Mouse (Mus musculus) liver, embryonic 16.5 days (tissue): ENCODE data around the gene Atxn3. TPM values are rescaled to one million over a fixed set of nuclear protein-coding genes. Genes with fewer than 3 reads are reported as not detected.
A peak's percentile ranks its signal among the peaks of the same experiment; 100 is the strongest.

Experiments
- ATAC-seq: fragments of 200-750 bp; cut with Nextera tagmentation; 2 replicates; pipeline ENCODE4 v1.8.0; 2017; ENCODE audit warnings: low read depth, mild to moderate bottlenecking, moderate number of reproducible peaks, moderate library complexity
- H3K27ac ChIP-seq: fragments of 300-500 bp; sonication (generic); 2 replicates; pipeline ENCODE4 v1.5.1; 2014; ENCODE audit warnings: mild to moderate bottlenecking, low read length
- H3K27me3 ChIP-seq: fragments of 300-500 bp; sonication (generic); 2 replicates; pipeline ENCODE4 v1.6.1; 2014; ENCODE audit warnings: low read depth, low read length, mixed read lengths; ENCODE audit not compliant: control insufficient read depth, insufficient read depth
- H3K36me3 ChIP-seq: fragments of 300-500 bp; sonication (generic); 2 replicates; pipeline ENCODE4 v1.6.1; 2014; ENCODE audit warnings: mild to moderate bottlenecking; ENCODE audit not compliant: control insufficient read depth, insufficient read depth
- H3K4me1 ChIP-seq: fragments of 300-500 bp; sonication (generic); 2 replicates; pipeline ENCODE4 v1.6.1; 2014; ENCODE audit warnings: low read depth, low read length, mixed read lengths; ENCODE audit not compliant: control insufficient read depth
- H3K4me2 ChIP-seq: fragments of 300-500 bp; sonication (generic); 2 replicates; pipeline ENCODE4 v1.6.1; 2014; ENCODE audit warnings: low read depth, low read length, mixed read lengths
- H3K4me3 ChIP-seq: fragments of 300-500 bp; sonication (generic); 2 replicates; pipeline ENCODE4 v1.5.1; 2014; ENCODE audit warnings: low read depth, mild to moderate bottlenecking, low read length
- H3K9ac ChIP-seq: fragments of 300-500 bp; sonication (generic); 2 replicates; pipeline ENCODE4 v1.6.1; 2014; ENCODE audit warnings: low read depth, low read length
- H3K9me3 ChIP-seq: fragments of 300-500 bp; sonication (generic); replicated peaks from 2 replicates; pipeline ENCODE4 v1.6.1; 2016; ENCODE audit warnings: low read length; ENCODE audit not compliant: control insufficient read depth
- WGBS: fragments of 180-500 bp; shearing (Covaris S2); extraction: QIAGEN DNeasy Blood & Tissue Kit; methylation state at CpG from one replicate; pipeline ENCODE4 v1.1.7; 2014; ENCODE audit not compliant: insufficient replicate concordance; 5-methylcytosine and 5-hydroxymethylcytosine counted together
- polyA plus RNA-seq: library from polyadenylated mRNA; unstranded; fragments of >200 nt; fragmentation: Nextera tagmentation; extraction: Ambion mirVana; gene quantifications from 2 replicates; pipeline ENCODE4 v1.2.1, GENCODE M21; 2015

Gene Atxn3
- polyA plus RNA-seq, 1 experiment from 2014 or later: 8.6 TPM

GRCm38 (mm10) chr12:101979213-101979750 is 21.2 kb upstream of the Atxn3 start:
- H3K4me2 ChIP-seq: no peak overlapping the region; the same call in 1 of the 2 replicates
- WGBS: 35% methylated on average over 8 of the region's 8 CpGs
- no peaks in the 10 kb centered on the region for H3K27me3 ChIP-seq
- no peak overlapping the region for H3K4me3 ChIP-seq
- peaks cover 16% of the 10 kb centered on the region for H3K36me3 ChIP-seq
- H3K27ac ChIP-seq: peak overlapping the region; percentile 61
- no peaks in the 10 kb centered on the region for H3K9me3 ChIP-seq
- H3K9ac ChIP-seq: no peak overlapping the region
- no peak for ATAC-seq
- H3K4me1 ChIP-seq: peaks cover 38% of the 10 kb centered on the region

- ATAC-seq: no peak
- H3K4me1 ChIP-seq: peaks cover 39% of the 10 kb centered on the region
- H3K27ac ChIP-seq: peak overlapping the region; percentile 8; the same call in 1 of the 2 replicates
- H3K9me3 ChIP-seq: no peaks in the 10 kb centered on the region
- no peak overlapping the region for H3K4me2 ChIP-seq
- H3K36me3 ChIP-seq: peaks cover 11% of the 10 kb centered on the region
- whole genome bisulfite sequencing: 77% methylated on average over 1 of the region's 1 CpGs
- no peak overlapping the region for H3K4me3 ChIP-seq
- no peak overlapping the region for H3K9ac ChIP-seq
- H3K27me3 ChIP-seq: no peaks in the 10 kb centered on the region
These were observed 20.5 kb upstream of the Atxn3 start for GRCm38 (mm10) chr12:101978588-101978987.

- 18% methylated on average over 5 of the region's 5 CpGs for WGBS
- H3K4me1 ChIP-seq: peaks cover 39% of the 10 kb centered on the region
These were observed 20.1 kb upstream of the Atxn3 start for GRCm38 (mm10) chr12:101978162-101978561.

GRCm38 (mm10) chr12:101977404-101977915 is 19.4 kb upstream of the Atxn3 start:
- Histone ChIP-seq H3K4me1 (peaks cover 42% of the 10 kb centered on the region), H3K27me3 (no peaks in the 10 kb centered on the region), H3K4me3 (peak overlapping the region; percentile 97), H3K9me3 (no peaks in the 10 kb centered on the region), H3K4me2 (peak overlapping the region; percentile 88), H3K27ac (peak overlapping the region; percentile 73), H3K9ac (peak overlapping the region; percentile 89), H3K36me3 (peaks cover 3% of the 10 kb centered on the region; the same call in 1 of the 2 replicates)
- whole genome bisulfite sequencing: 57% methylated on average over 10 of the region's 10 CpGs
- ATAC-seq: no peak

More at GRCm38 (mm10) chr12:101978162-101978561, 20.1 kb upstream of the Atxn3 start:
- H3K9me3 ChIP-seq: no peaks in the 10 kb centered on the region
- H3K27me3 ChIP-seq: no peaks in the 10 kb centered on the region
- 0 out of 2 replicates have a peak overlapping the region, but pooled peaks have one; percentile 97 for H3K4me3 ChIP-seq
- peaks cover 7% of the 10 kb centered on the region for H3K36me3 ChIP-seq
- H3K4me2 ChIP-seq: peak overlapping the region; percentile 88
- no peak for ATAC-seq
- no peak overlapping the region; the same call in 1 of the 2 replicates for H3K9ac ChIP-seq
- H3K27ac ChIP-seq: peak overlapping the region; percentile 73

GRCm38 (mm10) chr12:101976651-101977403 is 18.8 kb upstream of the Atxn3 start:
- H3K9me3 ChIP-seq: no peaks in the 10 kb centered on the region
- peak overlapping the region; percentile 92 for H3K27ac ChIP-seq
- H3K36me3 ChIP-seq: peaks cover under 1% of the 10 kb centered on the region; the same call in 1 of the 2 replicates
- WGBS: 11% methylated on average over 13 of the region's 13 CpGs
- ATAC-seq: no peak
- peak overlapping the region; percentile 88 for H3K4me2 ChIP-seq
- peak overlapping the region; percentile 89 for H3K9ac ChIP-seq
- peak overlapping the region; percentile 97 for H3K4me3 ChIP-seq
- H3K4me1 ChIP-seq: peaks cover 45% of the 10 kb centered on the region
- no peaks in the 10 kb centered on the region for H3K27me3 ChIP-seq

- H3K9ac ChIP-seq: peak within 1 kb of the TSS; percentile 89
- under 1% methylated on average over 76 of the region's 77 CpGs for WGBS
- no peaks in the 10 kb centered on the region; the same call in 1 of the 2 replicates for H3K36me3 ChIP-seq
These were observed 17.8 kb upstream of the Atxn3 start, which contains the start of gene Cpsf2 for GRCm38 (mm10) chr12:101975601-101976571. TSS of gene Cpsf2 (plus strand) at chr12:101975988.

GRCm38 (mm10) chr12:101975167-101975600 is 17.1 kb upstream of the Atxn3 start:
- Histone ChIP-seq H3K36me3 (no peaks in the 10 kb centered on the region; the same call in 1 of the 2 replicates), H3K27ac (peak overlapping the region; percentile 92), H3K9me3 (no peaks in the 10 kb centered on the region), H3K27me3 (no peaks in the 10 kb centered on the region), H3K4me2 (peak overlapping the region; percentile 88), H3K4me1 (peaks cover 39% of the 10 kb centered on the region), H3K4me3 (peak overlapping the region; percentile 97), H3K9ac (peak overlapping the region; percentile 89)
- under 1% methylated on average over 23 of the region's 23 CpGs for WGBS
- ATAC-seq: peak; percentile 33

More at GRCm38 (mm10) chr12:101975601-101976571, 17.8 kb upstream of the Atxn3 start, which contains the start of gene Cpsf2:
- Histone ChIP-seq H3K4me2 (peak within 1 kb of the TSS; percentile 88), H3K4me1 (peaks cover 42% of the 10 kb centered on the region), H3K4me3 (peak within 1 kb of the TSS; percentile 97), H3K9me3 (no peaks in the 10 kb centered on the region), H3K27ac (peak within 1 kb of the TSS; percentile 92), H3K27me3 (no peaks in the 10 kb centered on the region)
- ATAC-seq: peak; percentile 91

GRCm38 (mm10) chr12:101974571-101974970 is 16.5 kb upstream of the Atxn3 start:
- Histone ChIP-seq H3K4me1 (peaks cover 34% of the 10 kb centered on the region), H3K36me3 (peaks cover 1% of the 10 kb centered on the region), H3K27me3 (no peaks in the 10 kb centered on the region), H3K4me3 (peak overlapping the region; percentile 97), H3K27ac (no peak overlapping the region; the same call in 1 of the 2 replicates), H3K4me2 (peak overlapping the region; percentile 88), H3K9ac (peak overlapping the region; percentile 89), H3K9me3 (no peaks in the 10 kb centered on the region)
- no peak for ATAC-seq
- 4% methylated on average over 1 of the region's 1 CpGs for WGBS
